ENCODE assay signal across 8 mouse cellular contexts in the genomic region with DNA sequence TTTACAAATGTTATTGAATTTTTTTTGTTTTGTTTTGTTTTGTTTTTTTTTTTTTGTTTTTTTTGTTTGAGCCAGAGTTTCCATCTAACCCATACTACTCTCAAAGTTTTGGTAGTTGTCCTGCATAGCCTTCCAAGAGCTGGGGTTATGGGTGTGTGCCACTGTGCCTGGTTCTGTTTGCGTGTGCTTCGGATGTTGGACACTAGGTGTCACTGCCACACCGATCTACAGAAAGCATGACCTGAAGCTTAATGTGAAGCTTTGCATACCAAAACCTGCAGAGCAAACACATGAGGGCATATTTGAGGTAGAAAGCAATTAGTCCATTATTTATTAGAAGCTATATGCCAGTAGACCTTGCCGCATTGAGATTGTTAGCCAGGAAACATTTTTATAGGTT. TPM values are rescaled to one million over a fixed set of nuclear protein-coding genes. Genes with fewer than 3 reads are reported as not detected.
DNase-seq lines count a peak whose midpoint lies in the region; ATAC-seq and TF ChIP-seq lines count a peak whose summit lies in the region.

No protein-coding gene starts in this region.

- peak; percentile 80 for TF ChIP-seq CTCF in C2C12 (IDR thresholded peaks at IDR 0.05; ENCODE audit: control insufficient read depth, insufficient read depth, insufficient read length)

- no peaks in the 10 kb centered on the region for H3K27me3 ChIP-seq in C2C12 (ENCODE audit: control insufficient read depth, insufficient read depth, insufficient read length)
- H3K27me3 ChIP-seq in kidney, embryonic 14.5 days (ENCODE audit: control insufficient read depth, insufficient read depth, low read length): no peaks in the 10 kb centered on the region
- H3K27me3 ChIP-seq in liver, embryonic 11.5 days (replicated peaks; ENCODE audit: control insufficient read depth, insufficient read depth, low read length): no peaks in the 10 kb centered on the region

- H3K4me1 ChIP-seq in kidney, embryonic 14.5 days (ENCODE audit: control insufficient read depth, insufficient read depth, low read length): no peaks in the 10 kb centered on the region
- H3K4me1 ChIP-seq in liver, embryonic 11.5 days (replicated peaks; ENCODE audit: control insufficient read depth, insufficient read depth, low read length): no peaks in the 10 kb centered on the region

- peak; percentile 58 for DNase-seq in T-cell, adult 2 months (ENCODE audit: low spot score)
- peak; percentile 65 to 77 for DNase-seq in cerebellum, postnatal 36 days
- DNase-seq in gastrocnemius, adult 8-10 months (ENCODE audit: low spot score in 2 of 2): peak; percentile 33 to 48
- DNase-seq in liver, embryonic 11.5 days (ENCODE audit: low spot score): peak; percentile 42
- DNase-seq in retina, adult 2 months (ENCODE audit: low read depth, low spot score): peak; percentile 54
- DNase-seq in thymus, postnatal 4 days: peak; percentile 74

- H3K79me2 ChIP-seq in C2C12 (ENCODE audit: control insufficient read depth, insufficient read depth): no peaks in the 10 kb centered on the region

- no peaks in the 10 kb centered on the region for H3K79me3 ChIP-seq in C2C12 (ENCODE audit: low read depth)

- WGBS in kidney, embryonic 14.5 days: 12% methylated on average over 4 of the region's 4 CpGs
- WGBS in liver, embryonic 11.5 days: 15% methylated on average over 4 of the region's 4 CpGs

- peak; percentile 69; the same call in 1 of the 2 replicates for ATAC-seq in kidney, embryonic 14.5 days (ENCODE audit: low FRiP score, low TSS enrichment)
- ATAC-seq in liver, embryonic 11.5 days (replicated peaks; ENCODE audit: low FRiP score): 0 out of 2 replicates have a peak, but pooled peaks have one; percentile 49

- no peaks in the 10 kb centered on the region for H3K9me3 ChIP-seq in kidney, embryonic 14.5 days (ENCODE audit: control insufficient read depth, low read length)
- H3K9me3 ChIP-seq in liver, embryonic 11.5 days (ENCODE audit: control insufficient read depth, low read length): no peaks in the 10 kb centered on the region

- H3K4me3 ChIP-seq in C2C12 (ENCODE audit: insufficient read depth, poor library complexity, severe bottlenecking): no peak overlapping the region
- no peak overlapping the region for H3K4me3 ChIP-seq in kidney, embryonic 14.5 days (ENCODE audit: low read length)
- H3K4me3 ChIP-seq in liver, embryonic 11.5 days (ENCODE audit: low read depth, low read length): no peak overlapping the region

- H3K27ac ChIP-seq in kidney, embryonic 14.5 days (ENCODE audit: low read depth, low read length): no peak overlapping the region
- H3K27ac ChIP-seq in liver, embryonic 11.5 days (ENCODE audit: low read depth, low read length): no peak overlapping the region

- H3K36me3 ChIP-seq in C2C12 (ENCODE audit: control insufficient read depth, insufficient read depth): no peaks in the 10 kb centered on the region
- H3K36me3 ChIP-seq in kidney, embryonic 14.5 days (ENCODE audit: control insufficient read depth, insufficient read depth, low read length): no peaks in the 10 kb centered on the region
- H3K36me3 ChIP-seq in liver, embryonic 11.5 days (ENCODE audit: control insufficient read depth, insufficient read depth, low read length): no peaks in the 10 kb centered on the region

- no peak overlapping the region for H3K9ac ChIP-seq in kidney, embryonic 14.5 days (ENCODE audit: low read depth, low read length)
- H3K9ac ChIP-seq in liver, embryonic 11.5 days (ENCODE audit: low read depth, low read length): no peak overlapping the region

- no peak overlapping the region for H3K4me2 ChIP-seq in kidney, embryonic 14.5 days (replicated peaks; ENCODE audit: low read depth, low read length)
- H3K4me2 ChIP-seq in liver, embryonic 11.5 days: no peak overlapping the region

- H3ac ChIP-seq in C2C12 (ENCODE audit: control insufficient read depth, insufficient read length, low read depth): no peak overlapping the region

TF ChIP-seq in C2C12, 6 proteins besides CTCF, POLR2A, EP300 and RAD21:
- TF ChIP-seq MYOD1 (IDR thresholded peaks at IDR 0.05; ENCODE audit: control insufficient read depth, insufficient read length, low read depth): no peak
- TF ChIP-seq USF1 (IDR thresholded peaks at IDR 0.05; ENCODE audit: low read depth): no peak

RNA-seq across cellular contexts. Expression of a gene that starts 29.1 kb away (rescaled TPM):
- 11.1 TPM for polyA plus RNA-seq in C2C12 (2012; fragmentation: generic; extraction: Trizol)
- 10 to 100 TPM; 37.4 to 39.3 (median 38.9) TPM for total RNA-seq in gastrocnemius, adult 8-10 months (2022)
- 22.7 and 30.6 TPM in 2 replicates for polyA plus RNA-seq in kidney, embryonic 14.5 days (2014; fragmentation: Nextera tagmentation; extraction: Ambion mirVana)
- polyA plus RNA-seq in liver, embryonic 11.5 days (2014; fragmentation: Nextera tagmentation; extraction: Ambion mirVana): 24.8 and 25.8 TPM in 2 replicates
